Mouse (Mus musculus) liver, postnatal 0 days (tissue): ENCODE data around the gene Lamc1.

Source experiments
- CTCF ChIP-seq: sonication (generic); IDR thresholded peaks from 2 replicates; pipeline ENCODE4 v1.5.1; 2016; ENCODE audit warnings: antibody characterized with exemption, low read depth
- EP300 ChIP-seq: IDR thresholded peaks from 2 replicates; pipeline ENCODE4 v1.6.1; 2016; ENCODE audit warnings: antibody characterized with exemption, low read depth, mild to moderate bottlenecking

DNA sequence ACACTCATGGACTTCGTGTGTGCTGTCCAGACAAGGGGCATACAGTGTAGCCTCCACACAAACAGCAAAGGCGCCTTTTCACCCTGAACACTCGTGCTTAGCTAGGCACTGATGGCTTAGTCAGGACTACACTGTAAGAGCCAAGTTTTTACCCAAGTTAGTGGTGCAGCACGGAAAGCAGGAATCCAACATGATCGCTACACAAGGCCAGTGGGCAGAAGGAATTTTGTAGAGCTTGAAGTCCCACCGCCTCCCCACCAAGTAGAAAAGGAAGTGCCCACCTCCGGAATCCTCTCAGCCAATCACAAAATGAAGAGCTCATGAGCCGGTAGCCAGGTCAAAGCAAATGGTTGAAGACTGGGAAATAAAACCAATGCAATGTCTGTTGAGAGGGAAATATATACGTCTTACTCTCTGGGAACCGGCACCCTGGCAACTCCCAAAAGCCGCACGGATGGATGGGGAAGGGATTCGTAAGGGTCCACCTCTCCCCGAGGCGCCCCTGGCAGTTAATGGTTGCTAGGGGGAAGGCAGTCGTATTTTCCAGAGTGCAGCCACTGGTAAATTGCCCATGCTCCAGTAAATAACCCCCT is 13.2 kb upstream of the Lamc1 start:
- TF ChIP-seq CTCF (no peak), EP300 (no peak)
